In genomic region chr16:18156579-18157350, GRCm38 (mm10) we compare ENCODE assay signal across 10 mouse cellular contexts. TPM values are rescaled to one million over a fixed set of nuclear protein-coding genes. Genes with fewer than 3 reads are reported as not detected.
DNase-seq lines count a peak whose midpoint lies in the region; ATAC-seq and TF ChIP-seq lines count a peak whose summit lies in the region.
"Had no signal": no experiment of that assay in that cellular context is flagged by ENCODE, and none has a peak within 500 bp of the region (broad histone marks: within the 10 kb centered on the region; RNA-seq: fewer than 3 reads in every experiment).

No protein-coding gene starts in this region.

- H3K4me1 ChIP-seq in lung, embryonic 14.5 days (ENCODE audit: insufficient read depth): peaks cover 16% of the 10 kb centered on the region
- peaks cover 62% of the 10 kb centered on the region for H3K4me1 ChIP-seq in limb, embryonic 12.5 days (replicated peaks)
- peaks cover 41% of the 10 kb centered on the region for H3K4me1 ChIP-seq in neural tube, embryonic 14.5 days (ENCODE audit: control insufficient read depth, insufficient read depth, low read length)
- peaks cover 17% of the 10 kb centered on the region for H3K4me1 ChIP-seq in heart, embryonic 11.5 days (ENCODE audit: control insufficient read depth, insufficient read depth, low read length)

- 0 out of 2 replicates have a peak overlapping the region, but pooled peaks have one; percentile 8 for H3K9ac ChIP-seq in lung, embryonic 14.5 days
- H3K9ac ChIP-seq in limb, embryonic 12.5 days (replicated peaks): peak overlapping the region; percentile 9; the same call in 1 of the 2 replicates
- H3K9ac ChIP-seq in neural tube, embryonic 14.5 days (replicated peaks; ENCODE audit: low read depth, low read length): no peak overlapping the region
- H3K9ac ChIP-seq in heart, embryonic 11.5 days (ENCODE audit: low read depth, low read length): no peak overlapping the region
- H3K9ac ChIP-seq: liver, embryonic 14.5 days had no signal

- no peak for ATAC-seq in lung, embryonic 14.5 days (ENCODE audit: insufficient read depth)
- no peak for ATAC-seq in limb, embryonic 12.5 days (ENCODE audit: insufficient number of reproducible peaks, insufficient read depth, low FRiP score, low TSS enrichment, low read depth)
- ATAC-seq in neural tube, embryonic 14.5 days (ENCODE audit: low read depth): peak; percentile 58
- ATAC-seq in heart, embryonic 11.5 days (replicated peaks; ENCODE audit: insufficient number of reproducible peaks, low FRiP score, low TSS enrichment): no peak

- no peak overlapping the region for H3K27ac ChIP-seq in lung, embryonic 14.5 days (ENCODE audit: low read depth)
- H3K27ac ChIP-seq in limb, embryonic 12.5 days: peak overlapping the region; percentile 60
- H3K27ac ChIP-seq in neural tube, embryonic 14.5 days (ENCODE audit: low read depth, low read length): peak overlapping the region; percentile 83
- H3K27ac ChIP-seq in heart, embryonic 11.5 days (ENCODE audit: low read depth, low read length): no peak overlapping the region
- H3K27ac ChIP-seq: liver, embryonic 14.5 days had no signal

- no peaks in the 10 kb centered on the region for H3K36me3 ChIP-seq in lung, embryonic 14.5 days (ENCODE audit: insufficient read depth)
- peaks cover 3% of the 10 kb centered on the region; the same call in 1 of the 2 replicates for H3K36me3 ChIP-seq in limb, embryonic 12.5 days
- 0 out of 2 replicates have a peak, but pooled peaks cover 1% of the 10 kb centered on the region for H3K36me3 ChIP-seq in neural tube, embryonic 14.5 days (ENCODE audit: control insufficient read depth, insufficient read depth, low read length)
- H3K36me3 ChIP-seq in heart, embryonic 11.5 days (ENCODE audit: control insufficient read depth, insufficient read depth, low read length): no peaks in the 10 kb centered on the region

- no peaks in the 10 kb centered on the region for H3K9me3 ChIP-seq in lung, embryonic 14.5 days (ENCODE audit: low read depth, low read length)
- no peaks in the 10 kb centered on the region for H3K9me3 ChIP-seq in limb, embryonic 12.5 days
- H3K9me3 ChIP-seq in neural tube, embryonic 14.5 days (ENCODE audit: control insufficient read depth, low read length): no peaks in the 10 kb centered on the region
- H3K9me3 ChIP-seq in heart, embryonic 11.5 days (replicated peaks; ENCODE audit: control insufficient read depth, low read length): no peaks in the 10 kb centered on the region

- no peaks in the 10 kb centered on the region for H3K27me3 ChIP-seq in lung, embryonic 14.5 days (ENCODE audit: insufficient read depth, low read length)
- H3K27me3 ChIP-seq in limb, embryonic 12.5 days: peaks cover 10% of the 10 kb centered on the region; the same call in 1 of the 2 replicates
- no peaks in the 10 kb centered on the region for H3K27me3 ChIP-seq in neural tube, embryonic 14.5 days (ENCODE audit: control insufficient read depth, insufficient read depth, low read length)
- H3K27me3 ChIP-seq in heart, embryonic 11.5 days (ENCODE audit: control insufficient read depth, insufficient read depth, low read length): peaks cover 4% of the 10 kb centered on the region; the same call in 1 of the 2 replicates

- no peak for DNase-seq in lung, embryonic 14.5 days
- no peak for DNase-seq in lung, postnatal 4 days
- peak; percentile 31 for DNase-seq in forelimb bud, embryonic 11.5 days (ENCODE audit: low read depth, low spot score)
- DNase-seq in MN1 (ENCODE audit: low spot score): no peak
- DNase-seq: gastrocnemius, postnatal 14 days; thymus, postnatal 36 days had no signal

- TF ChIP-seq CTCF in lung, embryonic 14.5 days (IDR thresholded peaks at IDR 0.05; ENCODE audit: low read depth): no peak

- H3K4me2 ChIP-seq in lung, embryonic 14.5 days: no peak overlapping the region
- no peak overlapping the region for H3K4me2 ChIP-seq in limb, embryonic 12.5 days
- no peak overlapping the region for H3K4me2 ChIP-seq in neural tube, embryonic 14.5 days (ENCODE audit: low read depth, low read length)
- H3K4me2 ChIP-seq in heart, embryonic 11.5 days: no peak overlapping the region

- WGBS in lung, embryonic 14.5 days: 60% methylated on average over 12 of the region's 12 CpGs
- whole genome bisulfite sequencing in limb, embryonic 12.5 days: 16% methylated on average over 12 of the region's 12 CpGs
- WGBS in neural tube, embryonic 14.5 days: 16% methylated on average over 12 of the region's 12 CpGs
- WGBS in heart, embryonic 11.5 days (ENCODE audit: insufficient replicate concordance): 76% methylated on average over 12 of the region's 12 CpGs

- no peak overlapping the region for H3K4me3 ChIP-seq in lung, embryonic 14.5 days (ENCODE audit: low read depth, low read length)
- H3K4me3 ChIP-seq in limb, embryonic 12.5 days (replicated peaks): no peak overlapping the region
- no peak overlapping the region for H3K4me3 ChIP-seq in neural tube, embryonic 14.5 days (ENCODE audit: low read depth, low read length)
- no peak overlapping the region for H3K4me3 ChIP-seq in heart, embryonic 11.5 days (ENCODE audit: low read depth, low read length)

RNA-seq across cellular contexts. Expression of gene Rtn4r, which starts 29.3 kb away (rescaled TPM):
- polyA plus RNA-seq in lung, embryonic 14.5 days (2014; fragmentation: Nextera tagmentation; extraction: Ambion mirVana): 1.3 and 1.7 TPM in 2 replicates
- polyA plus RNA-seq in limb, embryonic 12.5 days (2016; fragmentation: Nextera tagmentation; extraction: Ambion mirVana): 8.3 and 9.9 TPM in 2 replicates
- polyA plus RNA-seq in neural tube, embryonic 14.5 days (2014; fragmentation: Nextera tagmentation; extraction: Ambion mirVana): 27.4 and 36.4 TPM in 2 replicates
- 0.25 and 0.26 TPM in 2 replicates for polyA plus RNA-seq in heart, embryonic 11.5 days (2014; fragmentation: Nextera tagmentation; extraction: Ambion mirVana)

Comparison
In these comparisons a context has a peak if more than half of its experiments do, and no peak if none do; other contexts are left out.
1. H3K27ac ChIP-seq: peak in limb, embryonic 12.5 days (single experiment) and neural tube, embryonic 14.5 days (single experiment); none in lung, embryonic 14.5 days (single experiment) and heart, embryonic 11.5 days (single experiment).
2. H3K9ac ChIP-seq: peak in lung, embryonic 14.5 days (single experiment) and limb, embryonic 12.5 days (single experiment); none in neural tube, embryonic 14.5 days (single experiment) and heart, embryonic 11.5 days (single experiment).